Mouse (Mus musculus) megakaryocyte-erythroid progenitor cell, adult 5 weeks (primary cell): ENCODE data around the gene H2-K1. TPM values are rescaled to one million over a fixed set of nuclear protein-coding genes. Genes with fewer than 3 reads are reported as not detected.

Experiments used
- polyA plus RNA-seq: library from polyadenylated mRNA; stranded (reverse); fragments of >175 nt; gene quantifications from 2 replicates; pipeline ENCODE4 v1.2.3, GENCODE M21; 2012

Gene H2-K1
- 2,707 and 3,834 TPM in 2 replicates for polyA plus RNA-seq

DNA sequence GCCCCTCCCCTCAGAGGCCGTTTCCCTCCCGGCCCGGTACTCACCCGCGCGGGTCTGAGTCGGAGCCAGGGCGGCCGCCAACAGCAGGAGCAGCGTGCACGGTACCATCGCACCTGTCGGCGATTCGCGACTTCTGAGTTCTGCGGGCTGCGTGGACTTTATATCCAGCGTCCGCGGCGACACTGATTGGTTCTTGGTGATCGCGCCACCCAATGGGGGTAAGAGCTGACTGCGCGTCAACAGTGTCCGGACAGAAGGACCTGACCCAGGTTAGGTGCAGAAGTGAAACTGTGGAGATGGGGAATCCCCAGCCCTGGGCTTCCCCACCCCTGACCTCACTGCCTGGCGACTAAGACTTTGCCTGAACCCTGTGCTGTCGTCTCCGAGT, at the start of gene H2-K1:
Gene H2-K1, minus strand, starts transcription at position 198 of the 388 bp plus-strand sequence.

DNA sequence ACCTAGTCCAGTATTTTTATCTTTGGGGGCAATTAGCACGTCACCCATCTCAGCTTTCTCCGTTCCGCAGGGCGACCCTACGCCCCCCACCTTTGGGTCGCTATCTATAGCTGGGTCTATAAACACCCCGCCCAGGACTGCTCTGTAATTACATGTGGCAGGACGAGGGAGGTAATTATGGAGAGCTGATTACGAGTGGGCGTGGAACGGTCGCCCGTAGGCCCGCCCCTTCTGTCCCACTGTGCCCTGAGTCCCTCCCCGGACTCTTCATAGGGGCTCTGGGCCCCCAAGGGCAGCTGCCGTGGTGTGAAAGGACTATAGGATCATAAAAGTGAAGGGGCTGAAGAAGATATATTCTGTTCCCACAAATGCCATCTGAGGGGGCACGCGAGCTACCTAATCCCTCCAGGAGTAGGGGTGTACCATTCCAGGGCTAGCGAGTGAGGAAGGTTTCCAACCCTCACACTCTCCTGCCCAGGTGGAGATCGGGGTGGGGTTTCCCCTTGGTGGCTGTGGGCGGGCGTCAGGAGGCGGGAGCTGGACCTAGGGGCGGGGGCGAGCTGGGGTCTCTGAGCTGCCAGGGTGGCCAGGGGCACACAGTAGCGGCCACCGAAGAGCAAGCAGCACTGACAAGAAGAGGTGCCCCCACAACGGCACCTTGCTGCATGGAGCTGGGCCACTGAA, 38.9 kb upstream of the H2-K1 start, which contains the start of gene Col11a2:
Gene Col11a2, plus strand, starts transcription at position 560 of the 684 bp plus-strand sequence.

DNA sequence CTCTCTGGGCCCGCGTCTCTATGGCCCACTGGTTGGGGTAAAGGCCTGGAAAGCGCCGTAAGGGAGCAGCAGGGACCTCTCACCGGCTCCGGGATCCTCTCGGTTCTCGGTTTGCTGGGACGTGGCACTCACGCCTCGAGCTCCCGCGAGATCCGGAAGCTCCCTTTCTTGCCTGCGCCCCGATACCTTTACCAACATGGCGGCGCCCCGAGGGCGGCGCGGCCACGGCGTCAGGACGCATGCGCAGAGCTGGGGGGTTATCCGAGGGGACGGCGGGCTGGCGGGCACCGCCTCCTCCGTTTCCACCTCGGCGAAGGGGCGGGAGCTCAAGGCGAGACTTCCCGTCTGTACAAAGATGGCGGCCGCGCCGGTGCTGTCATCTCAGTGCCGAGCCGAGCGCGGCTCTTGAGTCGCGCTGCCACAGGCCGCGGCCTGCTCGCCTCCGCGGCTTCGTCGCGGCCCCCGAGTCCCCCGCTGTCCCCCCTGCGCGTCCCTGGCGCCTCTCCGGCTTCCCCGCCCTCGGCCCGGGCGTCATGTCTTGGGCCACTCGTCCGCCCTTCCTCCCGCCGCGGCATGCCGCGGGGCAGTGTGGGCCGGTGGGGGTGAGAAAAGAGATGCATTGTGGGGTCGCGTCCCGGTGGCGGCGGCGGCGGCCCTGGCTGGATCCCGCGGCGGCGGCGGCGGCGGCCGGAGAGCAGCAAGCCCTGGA, 31.5 kb upstream of the H2-K1 start, which contains the start of the genes Slc39a7 and Rxrb:
Gene Slc39a7, minus strand, starts transcription at position 218 of the 709 bp plus-strand sequence.
Gene Rxrb, plus strand, starts transcription at position 348 of the 709 bp plus-strand sequence.

DNA sequence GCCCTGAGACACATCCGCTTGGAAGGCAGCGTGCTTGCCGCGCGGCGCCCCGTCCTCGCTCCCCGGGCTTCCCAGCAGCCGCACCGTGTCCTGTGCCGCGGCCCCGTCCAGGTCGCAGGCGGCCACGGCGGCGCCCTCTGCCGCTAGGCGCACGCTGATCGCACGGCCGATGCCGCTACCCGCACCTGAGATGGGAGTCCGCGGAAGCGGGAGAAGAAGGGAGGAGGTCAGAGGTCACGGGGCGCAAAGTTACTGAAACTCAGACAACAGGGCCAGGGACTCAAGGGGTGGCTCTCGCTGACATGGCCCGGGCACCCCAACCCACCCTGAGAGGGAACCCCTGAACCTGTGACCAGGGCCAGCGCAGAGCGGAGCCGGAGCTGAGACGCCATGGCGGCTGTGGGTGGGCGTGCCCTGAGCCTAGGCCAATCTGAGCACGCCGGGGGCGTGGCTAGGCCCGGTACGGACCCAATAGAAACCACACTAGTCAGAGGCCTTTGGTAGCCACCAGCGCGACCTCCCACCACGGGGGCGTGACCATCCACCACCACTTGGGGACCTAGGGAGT, 27.6 kb upstream of the H2-K1 start, which contains the start of gene H2-Ke6:
Gene H2-Ke6, minus strand, starts transcription at position 405 of the 568 bp plus-strand sequence.

DNA sequence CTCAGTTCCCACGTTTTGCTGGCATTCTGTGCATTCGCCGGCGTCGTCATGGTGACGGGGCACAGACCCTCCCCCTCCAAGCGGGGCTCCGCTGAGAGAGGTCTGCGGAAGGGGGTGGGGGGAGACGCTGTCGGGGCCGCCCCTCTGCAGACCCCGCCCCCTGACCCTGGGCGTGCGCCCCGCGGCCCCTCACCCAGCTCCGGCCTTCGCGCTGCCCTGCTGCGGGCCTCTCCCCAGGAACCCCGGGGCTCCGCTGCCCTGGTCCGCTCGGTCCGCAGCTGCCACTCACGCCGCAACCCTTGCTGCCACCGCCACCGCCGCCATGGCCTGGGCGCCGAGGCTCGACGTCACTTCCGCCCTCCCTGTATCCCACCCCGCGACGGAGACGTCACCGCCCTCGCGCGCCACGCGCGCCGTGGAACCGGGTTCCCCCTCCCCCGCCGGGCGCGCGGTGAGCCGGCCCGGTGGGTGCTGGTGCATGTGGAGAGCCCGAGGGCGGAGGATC, 24.2 kb upstream of the H2-K1 start, which contains the start of gene Ring1:
Gene Ring1, minus strand, starts transcription at position 364 of the 505 bp plus-strand sequence.

DNA sequence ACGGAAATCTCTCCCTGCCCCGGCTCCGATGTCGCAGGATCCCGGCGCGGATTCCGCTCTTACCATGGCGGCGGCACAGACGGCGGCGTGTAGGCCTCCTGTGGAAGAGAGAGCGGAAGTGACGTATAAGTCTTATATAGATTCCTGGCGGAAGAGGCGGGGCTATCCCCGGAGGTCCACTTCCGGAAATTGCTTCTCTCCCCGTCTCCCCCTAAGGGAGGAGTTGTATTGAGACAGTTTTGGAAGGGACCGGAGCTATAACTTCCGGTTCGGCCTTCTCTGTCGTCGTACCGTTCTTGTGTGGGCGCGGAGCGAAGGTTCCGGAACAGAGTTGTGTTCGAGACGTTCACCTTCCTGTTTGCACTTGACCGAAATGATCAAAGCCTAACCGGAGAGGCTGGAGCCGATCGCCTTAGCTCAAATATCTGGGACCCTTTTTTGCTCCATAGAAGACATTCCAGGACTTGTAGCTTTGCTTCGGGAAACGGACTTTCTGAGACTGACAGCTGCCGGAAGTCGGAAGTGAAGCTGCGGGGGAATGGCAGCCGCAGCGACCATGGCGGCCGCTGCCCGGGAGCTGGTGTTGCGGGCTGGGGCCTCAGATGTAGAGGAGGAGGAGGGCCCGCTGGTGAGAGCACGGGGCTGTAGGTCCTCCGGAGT, 44.5 kb downstream of the H2-K1 start, which contains the start of the genes Vps52 and Rps18:
Gene Vps52, plus strand, starts transcription at position 258 of the 660 bp plus-strand sequence.
Gene Rps18, minus strand, starts transcription at position 447 of the 660 bp plus-strand sequence.

DNA sequence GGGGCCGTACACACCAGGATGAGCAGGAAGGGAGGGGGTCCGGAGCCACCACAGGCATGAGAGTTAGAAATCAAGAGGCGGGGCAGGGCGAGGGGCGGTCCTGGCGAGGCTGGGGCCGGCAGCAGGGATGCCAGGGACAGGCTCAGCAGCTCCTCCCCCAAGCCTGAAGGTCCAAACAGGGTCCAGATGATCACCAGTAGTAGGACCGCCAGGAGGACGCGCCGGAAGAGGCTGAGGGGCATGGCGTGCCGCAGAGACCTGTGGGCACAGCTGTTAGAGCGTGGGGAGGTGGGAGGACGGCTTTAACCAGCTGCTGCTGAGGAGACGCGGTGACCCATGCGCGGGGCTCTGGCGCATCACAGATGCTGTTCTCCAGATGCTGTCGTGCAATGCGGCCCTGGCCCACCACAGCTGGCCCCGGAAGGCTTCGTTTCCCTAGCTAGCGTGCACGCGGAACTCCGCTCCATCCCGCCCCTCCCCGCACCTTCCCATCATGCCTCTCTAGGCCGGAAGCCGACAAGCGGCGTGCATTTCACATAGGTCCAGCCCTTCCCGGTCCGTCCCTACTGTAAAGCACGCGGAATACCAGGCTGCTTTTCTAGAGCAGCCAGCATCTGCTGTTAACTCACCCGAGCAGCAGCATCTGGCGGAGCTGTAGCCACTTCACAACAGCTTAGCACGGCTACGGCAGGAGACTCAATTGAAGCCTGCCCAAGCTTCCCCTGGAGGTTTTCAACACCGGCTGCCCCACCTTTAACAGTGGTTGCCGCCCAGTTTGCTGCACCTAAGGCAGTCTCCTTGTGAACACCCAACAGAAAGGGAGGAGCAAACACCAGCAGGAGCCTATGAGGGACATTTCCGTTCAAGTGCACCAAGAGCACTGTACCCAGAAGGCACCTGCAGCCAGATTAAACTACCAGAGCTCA, 48.9 kb downstream of the H2-K1 start, which contains the start of gene B3galt4:
Gene B3galt4, minus strand, starts transcription at position 468 of the 926 bp plus-strand sequence.

Other genes with a start within 250 kb of the H2-K1 start
- 161 and 162 TPM in 2 replicates for gene Rab11b, start 239.8 kb downstream of the H2-K1 start, polyA plus RNA-seq
- 4.6 and 5.9 TPM in 2 replicates for gene Angptl4, start 218.5 kb downstream of the H2-K1 start, polyA plus RNA-seq
- gene Kank3, start 189.8 kb downstream of the H2-K1 start, polyA plus RNA-seq: 2.8 and 2.9 TPM in 2 replicates
- gene Rps28, start 175.8 kb downstream of the H2-K1 start, polyA plus RNA-seq: 7,027 and 8,316 TPM in 2 replicates
- gene Ndufa7, start 175.8 kb downstream of the H2-K1 start, polyA plus RNA-seq: 544 and 641 TPM in 2 replicates
- gene Cd320, start 157.3 kb downstream of the H2-K1 start, polyA plus RNA-seq: 21.7 and 28.1 TPM in 2 replicates
- gene Gm7029, start 126.5 kb downstream of the H2-K1 start, polyA plus RNA-seq: not detected in 2 replicates
- 46.4 and 49.9 TPM in 2 replicates for gene Kifc1, start 109.7 kb downstream of the H2-K1 start, polyA plus RNA-seq
- gene Platr17, start 95.2 kb downstream of the H2-K1 start, polyA plus RNA-seq: 0.67 and 1.0 TPM in 2 replicates
- 45.6 and 53.3 TPM in 2 replicates for gene Daxx, start 90.9 kb downstream of the H2-K1 start, polyA plus RNA-seq
- gene Tapbp, start 84.4 kb downstream of the H2-K1 start, polyA plus RNA-seq: 748 and 750 TPM in 2 replicates
- 54.2 and 58.7 TPM in 2 replicates for gene Zbtb22, start 84.4 kb downstream of the H2-K1 start, polyA plus RNA-seq
- gene Rgl2, start 70.8 kb downstream of the H2-K1 start, polyA plus RNA-seq: 300 and 303 TPM in 2 replicates
- 332 and 390 TPM in 2 replicates for gene Pfdn6, start 60.0 kb downstream of the H2-K1 start, polyA plus RNA-seq
- gene Wdr46, start 59.7 kb downstream of the H2-K1 start, polyA plus RNA-seq: 131 and 141 TPM in 2 replicates
- 12.5 and 21.8 TPM in 2 replicates for gene B3galt4, start 48.9 kb downstream of the H2-K1 start, polyA plus RNA-seq
- gene Vps52, start 44.5 kb downstream of the H2-K1 start, polyA plus RNA-seq: 45.7 and 47.0 TPM in 2 replicates
- gene Rps18, start 44.3 kb downstream of the H2-K1 start, polyA plus RNA-seq: 788 and 958 TPM in 2 replicates
- 50.5 and 69.1 TPM in 2 replicates for gene Ring1, start 24.3 kb upstream of the H2-K1 start, polyA plus RNA-seq
- 73.4 and 93.4 TPM in 2 replicates for gene H2-Ke6, start 27.7 kb upstream of the H2-K1 start, polyA plus RNA-seq
- gene Slc39a7, start 31.3 kb upstream of the H2-K1 start, polyA plus RNA-seq: 124 and 129 TPM in 2 replicates
- gene Rxrb, start 31.5 kb upstream of the H2-K1 start, polyA plus RNA-seq: 259 and 275 TPM in 2 replicates
- 18.1 and 22.9 TPM in 2 replicates for gene Col11a2, start 39.1 kb upstream of the H2-K1 start, polyA plus RNA-seq
- 18.9 and 21.5 TPM in 2 replicates for gene H2-Oa, start 92.0 kb upstream of the H2-K1 start, polyA plus RNA-seq
- 87.7 and 91.4 TPM in 2 replicates for gene H2-DMa, start 119.2 kb upstream of the H2-K1 start, polyA plus RNA-seq
- gene Brd2, start 122.3 kb upstream of the H2-K1 start, polyA plus RNA-seq: 509 and 540 TPM in 2 replicates
- 3.6 and 4.5 TPM in 2 replicates for gene H2-DMb2, start 143.0 kb upstream of the H2-K1 start, polyA plus RNA-seq
- gene H2-DMb1, start 152.7 kb upstream of the H2-K1 start, polyA plus RNA-seq: 42.5 and 51.0 TPM in 2 replicates
- gene Tap1, start 187.2 kb upstream of the H2-K1 start, polyA plus RNA-seq: 141 TPM in 2 replicates
- 78.2 and 85.0 TPM in 2 replicates for gene Psmb9, start 187.4 kb upstream of the H2-K1 start, polyA plus RNA-seq
- gene Psmb8, start 197.4 kb upstream of the H2-K1 start, polyA plus RNA-seq: 393 and 403 TPM in 2 replicates
- 218 and 296 TPM in 2 replicates for gene Tap2, start 203.2 kb upstream of the H2-K1 start, polyA plus RNA-seq
- 10.4 and 14.9 TPM in 2 replicates for gene H2-Ob, start 238.6 kb upstream of the H2-K1 start, polyA plus RNA-seq